Comparison of ENCODE assay signal across 9 mouse cellular contexts in the genomic region with DNA sequence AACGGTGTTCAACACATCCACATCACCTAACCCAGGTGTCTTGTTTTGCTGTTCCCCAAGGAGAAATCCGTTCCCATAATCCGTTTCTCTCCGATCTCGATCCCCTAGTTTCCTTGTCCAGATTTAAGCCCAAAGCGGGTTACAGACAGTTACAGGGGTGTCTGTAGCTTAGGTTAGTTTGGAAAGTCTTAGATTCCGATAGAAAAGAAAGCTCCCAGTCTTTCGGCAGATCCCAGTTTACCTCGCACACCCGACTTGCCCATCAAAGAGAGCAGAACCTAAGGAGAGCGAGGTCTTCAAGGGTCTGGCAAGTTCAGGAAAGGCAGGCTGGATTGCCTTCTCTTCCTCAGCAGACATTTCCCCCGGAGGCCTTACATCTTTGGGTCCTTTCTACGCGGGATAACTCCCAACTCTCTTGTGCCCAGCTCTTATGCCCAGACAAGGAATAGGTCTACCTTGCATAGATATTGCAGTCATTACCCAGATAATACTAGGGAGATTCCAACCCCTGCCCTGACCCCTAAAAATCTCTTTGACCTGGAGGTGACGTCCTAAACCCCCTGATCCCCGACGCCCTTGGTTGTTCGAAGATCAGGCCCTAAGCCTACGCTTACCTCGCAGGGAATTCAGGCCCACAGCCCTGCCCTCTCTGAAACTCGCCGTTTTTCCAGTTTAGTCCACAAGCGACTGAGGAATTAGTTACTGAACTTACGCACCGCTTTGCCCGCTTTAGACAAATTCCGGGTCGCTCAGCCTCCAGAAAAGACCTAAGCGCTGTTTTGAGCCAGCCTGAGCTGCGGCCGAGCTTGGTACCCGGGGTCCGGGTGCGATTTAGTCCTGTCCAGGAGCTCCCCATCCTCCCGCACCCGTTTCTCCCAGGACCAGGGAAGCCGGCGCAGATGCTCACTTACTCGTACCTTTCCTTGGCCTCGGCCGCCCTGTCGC. TPM values are rescaled to one million over a fixed set of nuclear protein-coding genes. Genes with fewer than 3 reads are reported as not detected.
DNase-seq lines count a peak whose midpoint lies in the region; ATAC-seq and TF ChIP-seq lines count a peak whose summit lies in the region.
"Had no signal": no experiment of that assay in that cellular context is flagged by ENCODE, and none has a peak within 500 bp of the region (broad histone marks: within the 10 kb centered on the region; RNA-seq: fewer than 3 reads in every experiment).

No protein-coding gene starts in this region.

- H3K9ac ChIP-seq in kidney, postnatal 0 days (ENCODE audit: low read depth, low read length): peak overlapping the region; percentile 54
- H3K9ac ChIP-seq in embryonic facial prominence, embryonic 14.5 days (ENCODE audit: low read depth, low read length): peak overlapping the region; percentile 92
- H3K9ac ChIP-seq in intestine, embryonic 16.5 days (ENCODE audit: low read depth, low read length): 0 out of 2 replicates have a peak overlapping the region, but pooled peaks have one; percentile 24
- no peak overlapping the region for H3K9ac ChIP-seq in neural tube, embryonic 13.5 days

- ATAC-seq in kidney, postnatal 0 days (replicated peaks; ENCODE audit: low FRiP score, low read depth): no peak
- no peak for ATAC-seq in embryonic facial prominence, embryonic 14.5 days (ENCODE audit: low read depth)
- no peak for ATAC-seq in intestine, embryonic 16.5 days
- no peak for ATAC-seq in neural tube, embryonic 13.5 days (ENCODE audit: low read depth)

- H3K4me3 ChIP-seq in kidney, postnatal 0 days (replicated peaks; ENCODE audit: low read depth, low read length): peak overlapping the region; percentile 53
- H3K4me3 ChIP-seq in embryonic facial prominence, embryonic 14.5 days (ENCODE audit: low read depth, low read length): peak overlapping the region; percentile 66
- H3K4me3 ChIP-seq in intestine, embryonic 16.5 days (ENCODE audit: low read length): peak overlapping the region; percentile 54
- H3K4me3 ChIP-seq in neural tube, embryonic 13.5 days: peak overlapping the region; percentile 37
- H3K4me3 ChIP-seq in cerebellum, adult 2 months (replicated peaks; ENCODE audit: insufficient read depth, low read depth, low read length): no peak overlapping the region
- H3K4me3 ChIP-seq in layer of hippocampus, adult 2 months: no peak overlapping the region

- TF ChIP-seq CTCF in kidney, postnatal 0 days (IDR thresholded peaks at IDR 0.05; ENCODE audit: low read depth): no peak
- no peak for TF ChIP-seq CTCF in cerebellum, adult 2 months (IDR thresholded peaks at IDR 0.05; ENCODE audit: borderline replicate concordance, insufficient read depth, low read depth, low read length)
- no peak for TF ChIP-seq CTCF in layer of hippocampus, adult 2 months (conservative IDR thresholded peaks at IDR 0.05)

- peaks cover 9% of the 10 kb centered on the region; the same call in 1 of the 2 replicates for H3K4me1 ChIP-seq in kidney, postnatal 0 days (replicated peaks; ENCODE audit: insufficient read depth, low read length)
- H3K4me1 ChIP-seq in embryonic facial prominence, embryonic 14.5 days (ENCODE audit: control insufficient read depth, insufficient read depth, low read length): peaks cover 8% of the 10 kb centered on the region
- H3K4me1 ChIP-seq in intestine, embryonic 16.5 days (ENCODE audit: control insufficient read depth, insufficient read depth, low read length): peaks cover 19% of the 10 kb centered on the region
- H3K4me1 ChIP-seq in neural tube, embryonic 13.5 days (replicated peaks): peaks cover 22% of the 10 kb centered on the region
- no peaks in the 10 kb centered on the region for H3K4me1 ChIP-seq in cerebellum, adult 2 months (ENCODE audit: control insufficient read depth, insufficient read depth, low read length)

- no peak for TF ChIP-seq POLR2A in cerebellum, adult 2 months (IDR thresholded peaks at IDR 0.05; ENCODE audit: borderline replicate concordance, insufficient read depth, low read length)

- H3K4me2 ChIP-seq in kidney, postnatal 0 days (ENCODE audit: low read length): peak overlapping the region; percentile 78
- peak overlapping the region; percentile 72 for H3K4me2 ChIP-seq in embryonic facial prominence, embryonic 14.5 days (ENCODE audit: low read depth, low read length)
- peak overlapping the region; percentile 95 for H3K4me2 ChIP-seq in intestine, embryonic 16.5 days (ENCODE audit: low read depth, low read length)
- peak overlapping the region; percentile 58; the same call in 1 of the 2 replicates for H3K4me2 ChIP-seq in neural tube, embryonic 13.5 days

- peaks cover 81% of the 10 kb centered on the region for H3K27me3 ChIP-seq in kidney, postnatal 0 days (ENCODE audit: insufficient read depth, low read length)
- H3K27me3 ChIP-seq in embryonic facial prominence, embryonic 14.5 days (replicated peaks; ENCODE audit: control insufficient read depth, insufficient read depth, low read length): peaks cover 72% of the 10 kb centered on the region
- peaks cover 91% of the 10 kb centered on the region for H3K27me3 ChIP-seq in intestine, embryonic 16.5 days (replicated peaks; ENCODE audit: control insufficient read depth, insufficient read depth, low read length)
- peaks cover 99% of the 10 kb centered on the region for H3K27me3 ChIP-seq in neural tube, embryonic 13.5 days
- H3K27me3 ChIP-seq in cerebellum, adult 2 months (ENCODE audit: control insufficient read depth, insufficient read depth, low read length): peaks cover 21% of the 10 kb centered on the region; the same call in 1 of the 2 replicates

- no peak for DNase-seq in kidney, postnatal 0 days (ENCODE audit: low spot score)
- DNase-seq in kidney, adult 18-20 months: no peak
- no peak for DNase-seq in embryonic facial prominence, embryonic 14.5 days (ENCODE audit: low spot score)
- DNase-seq in spleen, postnatal 10 days (ENCODE audit: low spot score in 2 of 2): no peak
- no peak for DNase-seq in cerebellum, adult 2 months
- no peak for DNase-seq in layer of hippocampus, adult 2 months (ENCODE audit: low spot score in 2 of 2)
- DNase-seq: layer of hippocampus, adult 9-11 months had no signal

- no peaks in the 10 kb centered on the region for H3K36me3 ChIP-seq in kidney, postnatal 0 days (ENCODE audit: insufficient read depth, low read length)
- peaks cover 9% of the 10 kb centered on the region for H3K36me3 ChIP-seq in embryonic facial prominence, embryonic 14.5 days (ENCODE audit: control insufficient read depth, insufficient read depth, low read length)
- H3K36me3 ChIP-seq in intestine, embryonic 16.5 days (ENCODE audit: control insufficient read depth, insufficient read depth, low read length): no peaks in the 10 kb centered on the region
- no peaks in the 10 kb centered on the region for H3K36me3 ChIP-seq in neural tube, embryonic 13.5 days

- WGBS in kidney, postnatal 0 days: 4% methylated on average over 42 of the region's 42 CpGs
- WGBS in embryonic facial prominence, embryonic 14.5 days: 5% methylated on average over 42 of the region's 42 CpGs
- WGBS in intestine, embryonic 16.5 days: 3% methylated on average over 42 of the region's 42 CpGs
- under 1% methylated on average over 42 of the region's 42 CpGs for WGBS in neural tube, embryonic 13.5 days
- 4% methylated on average over 42 of the region's 42 CpGs for whole genome bisulfite sequencing in cerebellum, adult 2 months

- H3K9me3 ChIP-seq in kidney, postnatal 0 days (replicated peaks; ENCODE audit: low read length): no peaks in the 10 kb centered on the region
- no peaks in the 10 kb centered on the region for H3K9me3 ChIP-seq in embryonic facial prominence, embryonic 14.5 days (ENCODE audit: control insufficient read depth, low read length)
- H3K9me3 ChIP-seq in intestine, embryonic 16.5 days (ENCODE audit: control insufficient read depth, low read length): no peaks in the 10 kb centered on the region
- H3K9me3 ChIP-seq in neural tube, embryonic 13.5 days: no peaks in the 10 kb centered on the region

- peak overlapping the region; percentile 42; the same call in 1 of the 2 replicates for H3K27ac ChIP-seq in kidney, postnatal 0 days
- H3K27ac ChIP-seq in embryonic facial prominence, embryonic 14.5 days (replicated peaks; ENCODE audit: low read depth, low read length): peak overlapping the region; percentile 90
- no peak overlapping the region for H3K27ac ChIP-seq in intestine, embryonic 16.5 days (ENCODE audit: low read length)
- H3K27ac ChIP-seq in neural tube, embryonic 13.5 days (replicated peaks): no peak overlapping the region
- no peak overlapping the region for H3K27ac ChIP-seq in cerebellum, adult 2 months (ENCODE audit: insufficient read depth, low read length)
- no peak overlapping the region for H3K27ac ChIP-seq in layer of hippocampus, adult 2 months

RNA-seq across cellular contexts. Expression of gene Six2, which starts 1.3 kb away (rescaled TPM):
- polyA plus RNA-seq in kidney, postnatal 0 days (2015; fragmentation: Nextera tagmentation; extraction: Ambion mirVana): 11.2 and 18.9 TPM in 2 replicates
- polyA plus RNA-seq in embryonic facial prominence, embryonic 14.5 days (2014; fragmentation: Nextera tagmentation; extraction: Ambion mirVana): 12.5 and 13.2 TPM in 2 replicates
- polyA plus RNA-seq in intestine, embryonic 16.5 days (2015; fragmentation: Nextera tagmentation; extraction: Ambion mirVana): 0.12 and 0.13 TPM in 2 replicates
- 0.45 TPM in 1 of 2 replicates, not detected in the other for polyA plus RNA-seq in neural tube, embryonic 13.5 days (2015; fragmentation: Nextera tagmentation; extraction: Ambion mirVana)
- 0.06 and 0.07 TPM in 2 replicates for polyA plus RNA-seq in cerebellum, adult 2 months (2012; rRNA removed)
- under 1 TPM in 1 of 2 experiments, not detected in 1; 0.33 TPM for total RNA-seq in layer of hippocampus, adult 2 months (2021)

Comparison
In these comparisons a context has a peak if more than half of its experiments do, and no peak if none do; other contexts are left out.
1. H3K27ac ChIP-seq: peak in kidney, postnatal 0 days (single experiment) and embryonic facial prominence, embryonic 14.5 days (single experiment); none in intestine, embryonic 16.5 days (single experiment), neural tube, embryonic 13.5 days (single experiment), cerebellum, adult 2 months (single experiment) and layer of hippocampus, adult 2 months (single experiment).
2. H3K4me3 ChIP-seq: peak in kidney, postnatal 0 days (single experiment), embryonic facial prominence, embryonic 14.5 days (single experiment), intestine, embryonic 16.5 days (single experiment) and neural tube, embryonic 13.5 days (single experiment); none in cerebellum, adult 2 months (single experiment) and layer of hippocampus, adult 2 months (single experiment).
3. Peak in every context shown above with its lines, with median percentiles within 50 percentile points of each other: H3K4me2 ChIP-seq.